Mouse (Mus musculus) lung, embryonic 16.5 days (tissue): ENCODE measurements around the gene Fam120b. TPM values are rescaled to one million over a fixed set of nuclear protein-coding genes. Genes with fewer than 3 reads are reported as not detected.
A peak's percentile ranks its signal among the peaks of the same experiment; 100 is the strongest.

ENCODE experiments used
- ATAC-seq: fragments of 200-750 bp; cut with Nextera tagmentation; 2 replicates; pipeline ENCODE4 v1.8.0; 2017; ENCODE audit warnings: low read depth, mild to moderate bottlenecking, moderate library complexity
- H3K27ac ChIP-seq: fragments of 300-500 bp; sonication (generic); 2 replicates; pipeline ENCODE4 v1.5.1; 2014; ENCODE audit warnings: mild to moderate bottlenecking, control low read depth, low read length
- H3K27me3 ChIP-seq: fragments of 300-500 bp; sonication (generic); 2 replicates; pipeline ENCODE4 v1.6.1; 2014; ENCODE audit warnings: low read depth, low read length, mixed read lengths; ENCODE audit not compliant: control insufficient read depth, insufficient read depth
- H3K36me3 ChIP-seq: fragments of 300-500 bp; sonication (generic); 2 replicates; pipeline ENCODE4 v1.6.1; 2014; ENCODE audit warnings: low read length; ENCODE audit not compliant: control insufficient read depth, insufficient read depth
- H3K4me1 ChIP-seq: fragments of 300-500 bp; sonication (generic); replicated peaks from 2 replicates; pipeline ENCODE4 v1.6.1; 2014; ENCODE audit warnings: low read length, mixed read lengths; ENCODE audit not compliant: control insufficient read depth, insufficient read depth
- H3K4me2 ChIP-seq: fragments of 300-500 bp; sonication (generic); 2 replicates; pipeline ENCODE4 v1.6.1; 2014; ENCODE audit warnings: low read depth, low read length, control low read depth
- H3K4me3 ChIP-seq: fragments of 300-500 bp; sonication (generic); 2 replicates; pipeline ENCODE4 v1.5.1; 2014; ENCODE audit warnings: mild to moderate bottlenecking, low read length, control low read depth
- H3K9ac ChIP-seq: fragments of 300-500 bp; sonication (generic); 2 replicates; pipeline ENCODE4 v1.6.1; 2014; ENCODE audit warnings: low read length, control low read depth
- H3K9me3 ChIP-seq: fragments of 300-500 bp; sonication (generic); 2 replicates; pipeline ENCODE4 v1.6.1; 2016; ENCODE audit warnings: low read length; ENCODE audit not compliant: control insufficient read depth
- WGBS: fragments of 180-500 bp; shearing (Covaris S2); extraction: QIAGEN DNeasy Blood & Tissue Kit; methylation state at CpG from one replicate; pipeline ENCODE4 v1.1.7; 2014; 5-methylcytosine and 5-hydroxymethylcytosine counted together
- polyA plus RNA-seq: library from polyadenylated mRNA; unstranded; fragments of >200 nt; fragmentation: Nextera tagmentation; extraction: Ambion mirVana; gene quantifications from 2 replicates; pipeline ENCODE4 v1.2.1, GENCODE M21; 2015

Gene Fam120b
- polyA plus RNA-seq, 1 experiment from 2014 or later = 26.1 TPM

- Histone ChIP-seq H3K9ac (no peak overlapping the region), H3K27ac (no peak overlapping the region), H3K36me3 (peaks cover 33% of the 10 kb centered on the region), H3K4me1 (0 out of 2 replicates have a peak, but pooled peaks cover 2% of the 10 kb centered on the region), H3K4me2 (no peak overlapping the region), H3K9me3 (no peaks in the 10 kb centered on the region), H3K4me3 (no peak overlapping the region), H3K27me3 (no peaks in the 10 kb centered on the region)
- 54% methylated on average over 8 of the region's 8 CpGs for WGBS
- ATAC-seq = peak; percentile 31; the same call in 1 of the 2 replicates
Observed at GRCm38 (mm10) chr17:15423080-15423765, 27.2 kb downstream of the Fam120b start.

- H3K36me3 ChIP-seq = peaks cover 30% of the 10 kb centered on the region
- no peaks in the 10 kb centered on the region for H3K9me3 ChIP-seq
- no peak overlapping the region for H3K4me2 ChIP-seq
- H3K4me1 ChIP-seq = 0 out of 2 replicates have a peak, but pooled peaks cover 2% of the 10 kb centered on the region
- no peak overlapping the region for H3K27ac ChIP-seq
- ATAC-seq = no peak
- no peaks in the 10 kb centered on the region for H3K27me3 ChIP-seq
- WGBS = 82% methylated on average over 3 of the region's 3 CpGs
- no peak overlapping the region for H3K9ac ChIP-seq
- no peak overlapping the region for H3K4me3 ChIP-seq
Observed at GRCm38 (mm10) chr17:15425931-15426330, 29.9 kb downstream of the Fam120b start.

GRCm38 (mm10) chr17:15429451-15429850 lies 33.4 kb downstream of the Fam120b start:
- 73% methylated on average over 6 of the region's 6 CpGs for WGBS
- Histone ChIP-seq H3K4me2 (no peak overlapping the region), H3K4me1 (no peaks in the 10 kb centered on the region), H3K27ac (no peak overlapping the region), H3K36me3 (peaks cover 8% of the 10 kb centered on the region), H3K9ac (no peak overlapping the region), H3K4me3 (no peak overlapping the region), H3K9me3 (no peaks in the 10 kb centered on the region), H3K27me3 (no peaks in the 10 kb centered on the region)
- no peak for ATAC-seq

GRCm38 (mm10) chr17:15429937-15430336 lies 33.9 kb downstream of the Fam120b start:
- H3K4me2 ChIP-seq = no peak overlapping the region
- H3K27me3 ChIP-seq = no peaks in the 10 kb centered on the region
- no peak overlapping the region for H3K27ac ChIP-seq
- no peaks in the 10 kb centered on the region for H3K4me1 ChIP-seq
- H3K4me3 ChIP-seq = no peak overlapping the region
- 50% methylated on average over 1 of the region's 1 CpGs for WGBS
- H3K9me3 ChIP-seq = no peaks in the 10 kb centered on the region
- H3K36me3 ChIP-seq = peaks cover 6% of the 10 kb centered on the region
- H3K9ac ChIP-seq = no peak overlapping the region
- no peak for ATAC-seq

GRCm38 (mm10) chr17:15431021-15431514 lies 35.1 kb downstream of the Fam120b start:
- WGBS = 47% methylated on average over 5 of the region's 5 CpGs
- Histone ChIP-seq H3K9me3 (no peaks in the 10 kb centered on the region), H3K36me3 (peaks cover 5% of the 10 kb centered on the region; the same call in 1 of the 2 replicates), H3K27me3 (no peaks in the 10 kb centered on the region), H3K4me2 (no peak overlapping the region), H3K4me3 (no peak overlapping the region), H3K27ac (no peak overlapping the region), H3K9ac (no peak overlapping the region), H3K4me1 (no peaks in the 10 kb centered on the region)
- ATAC-seq = no peak

- no peak for ATAC-seq
- H3K4me3 ChIP-seq = no peak overlapping the region
- no peaks in the 10 kb centered on the region for H3K27me3 ChIP-seq
- H3K27ac ChIP-seq = no peak overlapping the region
- no peaks in the 10 kb centered on the region for H3K4me1 ChIP-seq
- WGBS = 93% methylated on average over 4 of the region's 4 CpGs
- no peaks in the 10 kb centered on the region for H3K9me3 ChIP-seq
- H3K9ac ChIP-seq = no peak overlapping the region
- no peak overlapping the region for H3K4me2 ChIP-seq
- H3K36me3 ChIP-seq = peaks cover 5% of the 10 kb centered on the region; the same call in 1 of the 2 replicates
Observed at GRCm38 (mm10) chr17:15431551-15431950, 35.5 kb downstream of the Fam120b start.

- H3K4me1 ChIP-seq = no peaks in the 10 kb centered on the region
- no peak overlapping the region for H3K4me2 ChIP-seq
- H3K36me3 ChIP-seq = peaks cover 5% of the 10 kb centered on the region; the same call in 1 of the 2 replicates
- no peak overlapping the region for H3K27ac ChIP-seq
- H3K9ac ChIP-seq = no peak overlapping the region
- 87% methylated on average over 3 of the region's 3 CpGs for WGBS
- no peaks in the 10 kb centered on the region for H3K9me3 ChIP-seq
- no peaks in the 10 kb centered on the region for H3K27me3 ChIP-seq
- H3K4me3 ChIP-seq = no peak overlapping the region
- ATAC-seq = no peak
Observed at GRCm38 (mm10) chr17:15432036-15432435, 36.0 kb downstream of the Fam120b start.

GRCm38 (mm10) chr17:15434748-15435147 lies 38.7 kb downstream of the Fam120b start:
- peaks cover 2% of the 10 kb centered on the region; the same call in 1 of the 2 replicates for H3K36me3 ChIP-seq
- no peak overlapping the region for H3K4me2 ChIP-seq
- H3K4me1 ChIP-seq = no peaks in the 10 kb centered on the region
- no peaks in the 10 kb centered on the region for H3K27me3 ChIP-seq
- no peak for ATAC-seq
- H3K9me3 ChIP-seq = no peaks in the 10 kb centered on the region
- 53% methylated on average over 3 of the region's 3 CpGs for WGBS
- H3K9ac ChIP-seq = no peak overlapping the region
- H3K27ac ChIP-seq = no peak overlapping the region
- H3K4me3 ChIP-seq = no peak overlapping the region

- H3K9me3 ChIP-seq = no peaks in the 10 kb centered on the region
- H3K9ac ChIP-seq = no peak overlapping the region
- H3K4me2 ChIP-seq = no peak overlapping the region
- H3K4me1 ChIP-seq = peaks cover 8% of the 10 kb centered on the region; the same call in 1 of the 2 replicates
- H3K36me3 ChIP-seq = no peaks in the 10 kb centered on the region
- H3K27me3 ChIP-seq = no peaks in the 10 kb centered on the region
- no peak overlapping the region for H3K27ac ChIP-seq
- WGBS = 46% methylated on average over 8 of the region's 8 CpGs
- no peak for ATAC-seq
- H3K4me3 ChIP-seq = no peak overlapping the region
Observed at GRCm38 (mm10) chr17:15440067-15440462, 44.1 kb downstream of the Fam120b start.
